Mouse (Mus musculus) urinary bladder, postnatal 25 days (tissue): ENCODE results near the gene Pck1.

Experiments
- DNase-seq: peaks from one replicate; pipeline ENCODE4 v3.0.0; 2022; ENCODE audit warnings: low spot score

Pck1 gene

GRCm38 (mm10) chr2:173148001-173148400 is 4.8 kb upstream of the Pck1 start:
- no peak for DNase-seq

DNA sequence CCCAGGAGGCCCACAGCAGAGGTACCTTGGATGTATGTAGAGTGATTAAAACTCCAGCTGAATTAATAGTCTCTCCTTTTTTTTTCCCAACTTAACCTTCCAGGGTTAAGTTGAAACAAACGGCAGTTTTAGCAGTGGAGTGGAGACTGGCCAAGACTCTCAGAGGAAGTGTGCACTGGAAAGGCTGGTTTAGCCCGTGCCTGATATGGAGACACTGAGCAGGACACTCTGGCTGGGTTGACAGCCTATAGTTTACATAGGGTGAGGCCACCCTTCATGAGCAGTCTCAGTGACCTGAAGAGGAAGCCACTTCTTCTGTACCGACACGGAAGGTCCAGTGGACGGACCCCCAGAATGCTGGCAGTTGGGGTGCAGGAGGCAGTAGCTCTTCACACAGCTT is 1.5 kb upstream of the Pck1 start:
- DNase-seq = no peak

- DNase-seq = no peak
These were observed 1.0 kb upstream of the Pck1 start for GRCm38 (mm10) chr2:173151784-173152284.

GRCm38 (mm10) chr2:173153266-173153665 is 418 bp downstream of the Pck1 start:
- no peak for DNase-seq

GRCm38 (mm10) chr2:173154513-173154912 is 1.7 kb downstream of the Pck1 start:
- no peak for DNase-seq

DNA sequence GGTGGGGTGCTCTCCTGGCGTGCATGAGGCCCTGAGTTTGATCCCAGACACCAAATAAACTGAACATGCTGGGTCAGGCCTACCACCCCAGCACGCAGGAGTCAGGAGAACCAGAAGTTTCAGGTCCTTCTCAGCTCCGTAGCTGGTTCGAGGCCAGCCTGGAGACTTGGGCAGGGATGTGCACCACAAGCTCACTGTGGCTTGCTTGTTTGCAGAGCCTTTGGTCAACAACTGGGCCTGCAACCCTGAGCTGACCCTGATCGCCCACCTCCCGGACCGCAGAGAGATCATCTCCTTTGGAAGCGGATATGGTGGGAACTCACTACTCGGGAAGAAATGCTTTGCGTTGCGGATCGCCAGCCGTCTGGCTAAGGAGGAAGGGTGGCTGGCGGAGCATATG is 2.1 kb downstream of the Pck1 start:
- no peak for DNase-seq

- DNase-seq = no peak
These were observed 3.1 kb downstream of the Pck1 start for GRCm38 (mm10) chr2:173155907-173156306.

DNA sequence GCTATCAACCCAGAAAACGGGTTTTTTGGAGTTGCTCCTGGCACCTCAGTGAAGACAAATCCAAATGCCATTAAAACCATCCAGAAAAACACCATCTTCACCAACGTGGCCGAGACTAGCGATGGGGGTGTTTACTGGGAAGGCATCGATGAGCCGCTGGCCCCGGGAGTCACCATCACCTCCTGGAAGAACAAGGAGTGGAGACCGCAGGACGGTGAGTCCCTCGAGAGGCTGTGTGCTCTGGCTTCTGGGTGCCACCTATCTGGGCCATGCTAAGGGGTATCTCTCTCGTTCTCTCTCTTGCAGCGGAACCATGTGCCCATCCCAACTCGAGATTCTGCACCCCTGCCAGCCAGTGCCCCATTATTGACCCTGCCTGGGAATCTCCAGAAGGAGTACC is 4.1 kb downstream of the Pck1 start:
- DNase-seq = no peak

DNA sequence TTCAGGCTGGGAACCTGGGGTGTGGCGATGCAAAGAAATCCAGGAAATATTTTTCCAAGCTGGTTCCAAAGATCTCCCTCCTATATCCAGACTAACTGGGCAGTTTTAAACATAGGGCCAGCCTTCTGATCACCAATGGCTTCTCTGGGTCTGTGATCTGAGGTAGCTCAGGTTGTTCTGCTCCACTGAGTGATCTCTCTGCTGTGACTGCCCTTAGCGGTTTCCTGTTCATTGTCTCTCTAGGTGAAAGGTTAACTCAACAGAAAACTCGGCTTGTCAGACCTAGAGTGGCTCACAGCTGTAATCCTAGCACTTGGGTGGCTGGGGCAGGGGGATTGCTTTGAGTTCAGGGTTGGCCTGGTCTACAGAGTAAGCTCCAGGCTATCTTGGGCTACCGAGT is 4.5 kb downstream of the Pck1 start:
- no peak for DNase-seq

- no peak for DNase-seq
These were observed 5.0 kb downstream of the Pck1 start for GRCm38 (mm10) chr2:173157871-173158270.

- DNase-seq = no peak
These were observed 5.7 kb downstream of the Pck1 start for GRCm38 (mm10) chr2:173158390-173159055.

- peak; percentile 61 for DNase-seq
These were observed 6.8 kb downstream of the Pck1 start for GRCm38 (mm10) chr2:173159354-173160311.

- DNase-seq = no peak
These were observed 10.5 kb downstream of the Pck1 start for GRCm38 (mm10) chr2:173163380-173163779.

GRCm38 (mm10) chr2:173164358-173164757 is 11.5 kb downstream of the Pck1 start:
- no peak for DNase-seq

- DNase-seq = no peak
These were observed 12.1 kb downstream of the Pck1 start for GRCm38 (mm10) chr2:173164946-173165345.

DNA sequence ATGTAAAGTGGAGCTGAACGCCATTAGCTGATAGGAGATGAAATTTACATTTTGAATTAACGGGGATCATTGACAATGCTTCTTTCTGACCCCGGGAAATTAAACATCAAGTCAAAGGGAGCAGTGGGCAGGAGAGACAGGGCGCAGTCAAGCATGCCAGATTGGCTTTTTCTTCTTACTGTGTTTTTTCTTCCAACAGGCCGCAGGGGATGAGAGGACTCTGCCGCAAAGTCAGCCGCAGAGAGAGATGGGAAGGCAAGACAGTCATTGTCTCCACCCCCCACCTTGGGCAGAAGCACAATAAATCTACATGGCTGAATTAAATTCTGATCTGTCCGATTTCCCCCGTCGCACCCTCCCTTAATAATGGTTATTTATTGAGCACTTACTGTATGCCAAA is 12.5 kb downstream of the Pck1 start:
- DNase-seq = no peak

DNA sequence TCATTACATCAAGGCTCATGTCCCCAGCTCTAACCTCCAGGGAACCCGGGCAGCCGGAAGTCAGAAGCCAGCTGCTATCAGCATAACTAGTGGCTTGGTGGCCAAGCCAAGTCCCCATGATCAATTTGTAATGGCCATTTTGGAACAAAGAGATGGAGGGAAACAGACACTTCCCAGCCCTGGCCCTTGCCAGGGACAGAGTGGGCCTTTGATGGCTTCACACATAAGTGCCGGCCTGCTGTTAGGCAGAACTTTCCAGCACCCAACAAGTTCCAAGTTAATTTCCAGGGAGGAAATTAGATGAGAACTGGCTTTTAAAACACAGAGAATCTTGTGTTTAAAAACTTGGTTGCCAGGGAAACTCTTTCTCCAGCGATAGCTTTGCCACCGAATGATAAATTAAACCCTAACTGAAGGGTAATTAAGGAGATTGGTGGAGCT is 15.6 kb downstream of the Pck1 start:
- no peak for DNase-seq

DNA sequence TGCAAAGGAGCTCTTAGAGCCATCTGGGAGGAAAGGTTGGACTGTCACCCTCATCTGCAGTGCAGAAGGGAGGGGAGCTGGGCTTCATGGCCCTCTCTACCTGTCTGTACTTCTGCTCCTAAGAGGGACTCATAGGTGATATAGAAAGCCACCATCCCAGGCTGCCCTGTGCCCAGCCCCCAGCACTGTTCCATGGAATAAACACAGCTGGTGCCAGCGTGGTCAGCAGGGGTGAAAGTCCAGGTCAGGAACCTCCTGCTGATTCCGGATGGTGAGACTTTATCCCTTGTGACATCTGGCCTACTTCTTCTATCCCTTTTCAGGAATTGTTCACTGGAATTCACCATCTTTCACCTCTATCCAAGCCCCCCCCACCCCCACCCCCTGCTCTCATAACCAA is 17.2 kb downstream of the Pck1 start:
- no peak for DNase-seq

DNA sequence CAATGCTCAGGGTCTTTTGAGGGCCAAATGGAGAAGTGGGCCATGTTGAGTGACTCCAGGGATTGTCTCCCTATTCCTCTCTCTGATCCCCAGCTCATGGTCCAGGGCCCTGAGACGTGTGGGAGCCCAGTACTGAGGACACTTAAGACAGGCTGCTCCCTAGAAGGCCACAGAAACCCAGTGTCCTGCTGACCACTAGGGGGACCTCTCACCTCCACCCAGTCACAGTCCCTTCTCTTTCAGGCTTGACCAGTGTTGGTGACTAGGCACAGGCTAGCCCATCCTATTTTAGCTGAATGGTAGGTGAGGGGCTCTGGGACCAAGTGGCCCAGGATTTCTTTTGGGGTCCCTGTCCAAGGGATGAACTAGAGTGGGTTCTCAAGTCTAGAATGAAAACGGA is 17.9 kb downstream of the Pck1 start:
- DNase-seq = no peak

DNA sequence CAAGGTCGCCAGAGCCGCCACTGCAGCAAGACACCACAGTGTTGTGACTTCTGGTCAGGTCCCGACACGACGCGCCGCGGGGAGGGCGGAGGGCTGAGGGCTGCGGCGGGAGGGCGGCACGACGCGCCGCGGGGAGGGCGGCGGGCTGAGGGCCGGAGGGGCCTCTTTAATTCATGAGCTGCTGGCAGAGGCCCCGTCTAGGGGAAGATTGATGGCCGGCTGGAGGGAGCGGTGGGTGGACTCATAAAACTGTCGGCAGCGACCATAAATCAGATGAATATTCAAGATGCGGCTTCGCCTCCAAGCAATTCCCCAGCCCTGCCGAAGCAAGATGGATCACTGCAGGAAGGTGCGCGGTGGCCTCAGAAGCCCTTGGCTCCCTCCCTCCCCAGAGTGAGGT is 18.6 kb downstream of the Pck1 start:
- DNase-seq = peak; percentile 54

- no peak for DNase-seq
These were observed 19.1 kb downstream of the Pck1 start for GRCm38 (mm10) chr2:173171956-173172355.

GRCm38 (mm10) chr2:173172386-173172785 is 19.5 kb downstream of the Pck1 start:
- no peak for DNase-seq

GRCm38 (mm10) chr2:173173008-173173407 is 20.2 kb downstream of the Pck1 start:
- DNase-seq = no peak
